Mouse (Mus musculus): ENCODE measurements around the gene Kif3a.

The Kif3a gene

GRCm38 (mm10) chr11:53617562-53618109 is 50.5 kb downstream of the Kif3a start:
- no peak for DNase-seq

- DNase-seq: no peak
Measured at GRCm38 (mm10) chr11:53618619-53619198, 51.5 kb downstream of the Kif3a start, which contains the start of gene Il4. Gene Il4, minus strand, starts transcription at chr11:53618669.

GRCm38 (mm10) chr11:53619428-53619827 is 52.2 kb downstream of the Kif3a start:
- DNase-seq: no peak

DNA sequence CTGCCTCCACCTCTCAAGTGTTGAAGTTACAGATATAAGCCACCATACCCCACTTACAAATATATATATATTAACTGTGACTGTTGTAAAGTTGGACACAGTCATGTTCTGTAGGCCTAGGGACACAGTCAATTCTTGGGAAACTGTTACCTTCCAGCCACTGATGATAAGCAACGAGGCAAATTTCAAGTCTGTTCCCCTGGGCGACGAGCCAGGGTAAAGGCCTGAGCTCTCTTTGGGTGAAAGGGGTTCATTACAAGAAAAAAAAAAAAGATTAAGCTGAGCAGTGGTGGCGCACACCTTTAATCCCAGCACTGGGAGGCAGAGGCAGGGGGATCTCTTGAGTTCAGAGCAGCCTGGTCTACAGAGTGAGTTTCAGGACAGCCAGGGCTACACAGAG is 52.9 kb downstream of the Kif3a start:
- no peak for DNase-seq

GRCm38 (mm10) chr11:53621582-53622439 is 54.6 kb downstream of the Kif3a start:
- no peak for DNase-seq

GRCm38 (mm10) chr11:53622440-53622806 is 55.2 kb downstream of the Kif3a start:
- no peak for DNase-seq

- no peak for DNase-seq
Measured at GRCm38 (mm10) chr11:53623573-53623972, 56.4 kb downstream of the Kif3a start.

DNA sequence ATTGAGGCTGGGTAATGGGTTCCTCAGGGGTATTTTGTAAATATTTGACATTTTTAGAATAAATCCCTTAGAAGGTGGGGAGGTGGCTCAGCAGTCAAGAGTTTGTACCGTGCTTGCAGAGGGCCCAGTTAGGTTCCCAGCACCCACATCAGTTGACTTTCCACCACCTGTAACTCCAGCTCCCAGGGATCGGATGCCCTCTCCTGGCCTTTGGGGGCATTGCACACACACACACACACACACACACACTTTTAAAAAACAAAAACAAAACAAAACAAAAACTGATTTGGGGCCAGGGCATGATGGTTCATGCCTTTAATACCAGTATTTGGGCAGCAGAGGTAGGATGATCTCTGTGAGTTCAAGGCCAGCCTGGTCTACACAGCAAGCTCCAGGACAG is 56.9 kb downstream of the Kif3a start:
- no peak for DNase-seq

GRCm38 (mm10) chr11:53626802-53627373 is 59.7 kb downstream of the Kif3a start:
- DNase-seq: no peak

DNA sequence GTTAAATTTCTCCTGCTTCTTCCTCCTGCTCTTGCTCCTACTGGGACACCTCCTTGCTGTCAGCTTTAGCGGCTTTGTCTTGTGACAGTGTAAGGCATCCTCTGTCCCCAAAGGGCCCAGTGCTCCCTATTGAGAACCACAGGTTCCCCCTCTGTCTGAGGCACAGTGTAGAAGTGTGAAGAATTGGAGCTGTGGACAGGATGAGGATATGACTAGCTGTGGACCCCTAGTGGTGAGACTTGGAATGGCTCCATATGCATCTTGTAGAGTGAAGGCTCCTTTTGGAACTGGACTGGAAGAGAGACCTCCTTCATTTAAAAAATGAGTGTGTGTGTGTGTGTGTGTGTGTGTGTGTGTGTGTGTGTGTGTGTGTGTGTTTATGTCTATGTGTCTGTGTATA is 60.7 kb downstream of the Kif3a start:
- DNase-seq: peak; percentile 75

GRCm38 (mm10) chr11:53632122-53632733 is 65.0 kb downstream of the Kif3a start:
- DNase-seq: no peak

DNA sequence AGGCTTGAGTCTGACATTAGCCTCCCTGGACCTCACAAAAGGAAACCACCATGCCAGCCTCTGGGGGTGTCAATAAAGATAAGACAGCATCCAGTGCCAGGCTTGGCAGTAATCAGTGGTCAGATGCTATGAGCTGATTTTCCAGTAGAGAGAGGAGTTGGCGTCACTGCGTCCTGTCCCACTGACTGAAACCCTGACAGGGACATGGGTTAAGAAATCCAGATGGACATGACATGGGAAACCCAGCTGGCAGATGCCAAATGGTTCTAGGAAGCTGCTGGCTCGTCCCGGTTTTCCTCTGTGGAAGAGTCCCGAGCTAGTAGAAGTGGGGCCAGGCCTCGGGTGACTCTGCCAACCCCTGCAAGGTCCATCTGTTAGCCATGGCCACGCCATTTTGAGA is 66.5 kb downstream of the Kif3a start:
- no peak for DNase-seq

DNA sequence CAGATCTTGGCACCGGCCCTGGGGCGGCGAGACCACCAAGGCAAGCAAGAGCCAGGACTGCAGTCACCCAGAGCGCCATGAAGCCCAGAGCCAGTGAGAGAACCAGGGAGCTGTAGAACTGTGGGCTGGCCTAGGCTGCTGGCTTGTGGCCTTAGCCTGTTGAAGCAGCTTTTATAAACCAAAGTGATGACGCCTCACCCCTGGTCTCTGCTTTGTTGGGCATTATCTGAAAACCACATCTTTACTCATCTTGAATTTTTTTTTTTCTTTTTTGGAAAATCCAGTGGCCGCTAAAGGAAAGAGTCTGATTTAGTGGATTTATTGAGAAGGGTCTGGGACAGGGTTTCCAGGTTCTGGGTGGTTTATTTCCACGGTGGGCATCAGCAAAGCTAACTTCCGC is 67.4 kb downstream of the Kif3a start, which contains the start of gene Il13:
Il13 (minus strand) TSS at position 147 of the 400 bp plus-strand sequence.
- no peak for DNase-seq

DNA sequence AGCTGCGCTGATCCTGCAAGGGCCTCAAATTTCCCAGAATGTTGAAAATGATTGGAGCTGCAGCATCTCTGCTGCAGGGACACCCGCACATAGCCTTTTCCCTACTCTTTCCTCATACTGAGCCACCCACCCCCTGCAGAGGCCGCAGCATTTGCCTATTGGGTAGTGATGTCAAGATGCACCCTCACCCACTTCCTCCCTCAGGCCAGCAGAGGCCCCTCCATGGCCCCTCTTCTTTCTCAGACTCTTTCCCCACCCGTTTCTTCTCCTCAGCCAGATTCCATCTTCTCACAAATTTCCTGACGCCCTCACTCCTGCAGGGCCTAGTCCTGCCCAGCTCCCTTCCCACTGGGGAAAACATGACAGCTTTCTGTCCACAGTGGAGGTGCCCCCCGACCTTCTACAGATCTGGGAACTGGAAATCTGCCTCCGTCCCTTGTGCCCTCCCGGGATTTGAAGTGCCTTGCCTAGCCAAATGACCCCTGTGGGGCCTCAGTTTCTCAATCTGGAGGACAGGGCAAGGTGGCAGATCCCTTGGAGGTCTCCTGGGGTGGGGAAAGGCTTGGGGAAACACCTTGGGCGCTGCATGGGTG is 68.5 kb downstream of the Kif3a start:
- DNase-seq: no peak

DNA sequence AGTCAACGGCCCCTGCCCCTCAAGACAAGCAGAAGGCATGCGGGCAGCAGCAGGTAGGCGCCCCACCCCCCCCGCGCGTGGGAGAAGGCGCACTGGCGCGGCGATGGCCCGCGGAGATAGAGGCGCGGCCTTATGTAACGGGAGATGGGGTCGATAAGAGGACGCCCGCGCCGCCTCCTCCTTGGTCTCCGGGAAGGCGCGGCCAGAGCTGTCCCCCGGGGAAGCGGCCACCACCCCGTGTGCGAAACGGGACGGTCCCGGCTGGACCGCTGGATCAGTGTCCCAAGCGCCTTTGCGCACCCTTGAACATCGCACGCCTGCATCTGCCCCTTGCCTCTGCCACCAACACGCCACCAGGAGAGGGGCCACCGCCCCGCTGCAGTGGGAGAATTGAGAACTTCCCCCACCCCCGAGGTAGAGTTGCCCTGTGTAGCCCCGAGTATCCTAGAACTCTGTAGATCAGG is 69.0 kb downstream of the Kif3a start:
- peak; percentile 18 for DNase-seq

DNA sequence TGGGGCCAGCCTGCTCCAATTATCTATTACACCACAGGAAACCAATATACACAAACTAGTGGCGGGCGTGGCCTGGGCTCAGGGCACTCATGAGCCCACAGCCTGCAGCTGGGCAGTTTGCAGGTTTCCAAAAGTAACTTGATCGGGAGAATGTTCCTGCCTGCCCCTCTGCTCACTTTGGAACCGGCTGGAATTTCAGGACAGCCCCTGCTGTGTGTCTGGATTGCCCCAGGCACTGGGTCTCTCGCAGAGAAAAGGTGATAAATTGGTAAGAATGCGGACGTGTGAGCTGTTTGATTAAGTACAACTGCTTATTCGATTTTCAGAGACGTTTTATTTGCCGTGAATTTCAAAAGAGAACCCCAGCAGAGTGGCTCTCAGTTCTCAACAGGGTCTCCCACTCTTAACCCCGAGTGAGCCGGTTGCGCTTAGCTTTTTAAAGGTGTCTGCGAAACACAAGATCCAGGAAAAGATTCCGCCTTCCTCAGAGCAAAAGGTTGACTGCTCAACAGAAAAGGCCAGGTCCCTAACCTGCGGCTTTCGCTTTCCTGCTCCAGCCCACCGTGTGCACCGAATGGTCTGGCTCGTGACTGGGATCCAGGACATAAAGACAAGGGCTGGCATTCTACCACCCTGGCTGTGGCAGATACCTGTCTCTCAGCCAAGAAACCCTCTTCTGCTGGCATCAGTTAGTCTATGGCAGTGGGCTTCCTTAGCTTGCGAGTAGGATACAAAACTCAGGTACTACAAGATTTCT is 70.0 kb downstream of the Kif3a start:
- no peak for DNase-seq

DNA sequence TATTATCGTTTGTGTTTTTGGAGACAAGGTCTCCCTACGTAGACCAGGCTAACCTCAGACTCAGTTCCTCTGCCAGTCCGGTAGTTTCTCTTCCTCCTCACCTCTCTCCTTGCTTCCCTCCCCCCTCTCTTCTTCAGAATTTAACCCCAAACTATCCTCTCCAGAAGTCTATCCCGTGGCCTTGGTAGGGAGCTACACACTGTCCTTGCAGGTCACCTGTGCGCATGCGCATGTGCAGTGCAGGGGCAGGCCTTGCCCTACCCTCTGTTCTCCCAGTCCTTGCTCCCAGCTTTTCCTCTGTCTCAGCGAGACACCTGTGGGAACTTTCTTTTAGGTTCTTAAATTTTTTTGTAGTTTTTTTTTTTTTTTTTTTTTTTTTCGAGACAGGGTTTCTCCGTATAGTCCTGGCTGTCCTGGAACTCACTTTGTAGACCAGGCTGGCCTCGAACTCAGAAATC is 70.7 kb downstream of the Kif3a start:
- no peak for DNase-seq

DNA sequence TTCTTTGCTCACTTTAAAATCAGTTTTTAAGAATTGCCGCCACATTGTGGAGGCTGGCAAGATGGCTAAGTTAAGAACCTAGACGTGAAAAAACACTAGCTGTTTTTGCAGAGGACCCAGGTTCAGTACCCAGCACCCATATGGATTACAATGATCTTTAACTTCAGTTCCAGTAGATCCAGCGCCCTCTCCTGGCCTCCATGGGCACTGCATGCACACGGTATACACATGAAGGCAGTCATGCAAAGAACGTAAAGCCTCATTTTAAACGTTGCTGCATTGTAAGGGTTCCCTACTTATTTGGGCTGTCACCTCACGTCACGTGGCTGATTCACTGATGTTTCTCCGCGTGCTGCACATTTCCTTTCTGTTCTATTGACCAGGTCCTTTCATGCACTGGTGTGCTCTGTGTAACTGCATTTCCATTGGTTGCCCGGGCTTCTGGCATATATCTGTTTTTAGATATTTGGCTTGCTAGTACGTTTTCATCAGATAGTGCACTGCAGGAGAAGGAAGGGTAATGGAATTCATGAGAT is 75.6 kb downstream of the Kif3a start:
- no peak for DNase-seq

DNA sequence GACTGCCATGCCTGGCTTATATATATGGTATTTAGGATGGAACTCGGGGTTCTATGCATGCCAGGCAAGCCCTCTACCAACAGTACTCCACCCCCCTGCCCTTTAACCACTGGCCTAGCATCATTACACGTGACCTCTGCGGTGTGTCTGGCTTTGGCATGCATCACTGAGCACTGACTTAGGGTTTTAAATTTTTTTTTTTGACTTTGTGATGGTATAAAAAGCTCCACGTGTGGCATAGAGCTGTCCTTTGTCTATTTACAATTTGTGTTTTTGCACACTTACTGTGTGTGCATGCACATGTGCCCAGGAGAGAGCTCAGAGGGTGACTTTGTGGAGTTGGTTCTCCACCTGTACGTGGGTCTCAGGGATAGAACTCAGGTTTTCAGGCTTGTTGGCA is 76.8 kb downstream of the Kif3a start:
- DNase-seq: no peak

- DNase-seq: no peak
Measured at GRCm38 (mm10) chr11:53651441-53651840, 84.3 kb downstream of the Kif3a start.

Data from cerebellum, adult 8-10 months (tissue).